Comparison of ENCODE assay signal across 16 mouse cellular contexts in the genomic region with DNA sequence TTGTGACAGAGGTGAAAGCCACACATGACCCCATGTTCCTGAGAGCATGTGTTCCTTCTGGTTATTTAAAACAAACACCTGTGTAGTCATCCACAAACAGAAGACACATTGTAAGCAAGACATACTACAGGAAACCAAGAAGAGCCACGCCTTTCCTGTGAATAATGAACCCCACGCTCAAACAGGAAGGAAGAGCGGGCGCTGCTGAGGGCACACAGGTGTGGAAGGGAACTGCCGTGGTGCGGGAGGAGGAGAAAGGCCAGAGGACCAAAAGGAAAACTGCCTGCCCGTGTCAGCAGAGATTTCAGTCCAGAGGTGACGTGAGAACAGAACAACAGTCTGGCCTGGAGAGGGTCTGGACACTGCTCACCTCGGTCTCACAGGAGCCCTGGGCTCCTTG. TPM values are rescaled to one million over a fixed set of nuclear protein-coding genes. Genes with fewer than 3 reads are reported as not detected.
A peak's percentile ranks its signal among the peaks of the same experiment; 100 is the strongest.
DNase-seq lines count a peak whose midpoint lies in the region; ATAC-seq and TF ChIP-seq lines count a peak whose summit lies in the region.
"Had no signal": no experiment of that assay in that cellular context is flagged by ENCODE, and none has a peak within 500 bp of the region (broad histone marks: within the 10 kb centered on the region; RNA-seq: fewer than 3 reads in every experiment).

No protein-coding gene starts in this region.

- ATAC-seq in heart, embryonic 16.5 days (replicated peaks; ENCODE audit: extremely low read depth, insufficient read depth, low FRiP score): 0 out of 2 replicates have a peak, but pooled peaks have one; percentile 64
- ATAC-seq in megakaryocyte, adult 5-6 weeks (ENCODE audit: poor library complexity, severe bottlenecking): peak; percentile 92
- no peak for ATAC-seq in forebrain, embryonic 13.5 days
- no peak for ATAC-seq in hindbrain, embryonic 11.5 days (ENCODE audit: low FRiP score)
- ATAC-seq: intestine, postnatal 0 days had no signal

- WGBS in heart, embryonic 16.5 days: 75% methylated on average over 9 of the region's 9 CpGs
- WGBS in thymus, adult 2 months: 7% methylated on average over 9 of the region's 9 CpGs
- 88% methylated on average over 9 of the region's 9 CpGs for WGBS in forebrain, embryonic 13.5 days
- WGBS in hindbrain, embryonic 11.5 days: 91% methylated on average over 9 of the region's 9 CpGs

- peaks cover 11% of the 10 kb centered on the region for H3K36me3 ChIP-seq in heart, embryonic 16.5 days (ENCODE audit: control insufficient read depth, insufficient read depth)
- no peaks in the 10 kb centered on the region; the same call in 1 of the 2 replicates for H3K36me3 ChIP-seq in thymus, adult 2 months (ENCODE audit: control insufficient read depth, insufficient read depth, low read length)
- H3K36me3 ChIP-seq in forebrain, embryonic 13.5 days (ENCODE audit: poor library complexity, severe bottlenecking): peaks cover 77% of the 10 kb centered on the region
- no peaks in the 10 kb centered on the region; the same call in 1 of the 2 replicates for H3K36me3 ChIP-seq in hindbrain, embryonic 11.5 days (ENCODE audit: control insufficient read depth, insufficient read depth, low read length)

- no peak for DNase-seq in heart, postnatal 4 days
- peak; percentile 58 to 69 for DNase-seq in CD8-positive naive resting alpha-beta T cell, adult 2 months (ENCODE audit: low read depth in 2 of 2, low spot score in 2 of 2)
- peak; percentile 78 for DNase-seq in thymus, adult 2 months
- DNase-seq in hindbrain, embryonic 11.5 days (ENCODE audit: low spot score): no peak
- no peak for DNase-seq in left cerebral cortex, adult 9 months (ENCODE audit: low spot score in 2 of 2)
- DNase-seq: cerebellum, adult 9-11 months; gastrocnemius, postnatal 36 days; heart, postnatal 10 days had no signal

- no peaks in the 10 kb centered on the region for H3K4me1 ChIP-seq in heart, embryonic 16.5 days (ENCODE audit: control insufficient read depth, insufficient read depth, low read length)
- peaks cover 48% of the 10 kb centered on the region for H3K4me1 ChIP-seq in thymus, adult 2 months (replicated peaks; ENCODE audit: control insufficient read depth, insufficient read depth, low read length)
- H3K4me1 ChIP-seq in forebrain, embryonic 13.5 days: no peaks in the 10 kb centered on the region
- H3K4me1 ChIP-seq in hindbrain, embryonic 11.5 days (replicated peaks; ENCODE audit: control insufficient read depth, insufficient read depth, low read length): no peaks in the 10 kb centered on the region
- H3K4me1 ChIP-seq: midbrain, embryonic 12.5 days; neural tube, embryonic 13.5 days had no signal

- TF ChIP-seq POLR2A in thymus, adult 2 months (IDR thresholded peaks at IDR 0.05; ENCODE audit: control insufficient read depth, extremely low read depth, insufficient read depth, low read length, poor library complexity): peak; percentile 60; the same call in 1 of the 2 replicates

- 0 out of 2 replicates have a peak, but pooled peaks have one; percentile 48 for TF ChIP-seq CTCF in thymus, adult 2 months (IDR thresholded peaks at IDR 0.05; ENCODE audit: borderline replicate concordance, control insufficient read depth, extremely low read depth, insufficient read depth, low read length, poor library complexity)

- no peak overlapping the region for H3K9ac ChIP-seq in heart, embryonic 16.5 days (ENCODE audit: low read length)
- no peak overlapping the region for H3K9ac ChIP-seq in forebrain, embryonic 13.5 days
- no peak overlapping the region for H3K9ac ChIP-seq in hindbrain, embryonic 11.5 days (ENCODE audit: low read depth, low read length)
- H3K9ac ChIP-seq: liver, embryonic 14.5 days; midbrain, embryonic 12.5 days; neural tube, embryonic 13.5 days had no signal

- H3K27ac ChIP-seq in heart, embryonic 16.5 days (ENCODE audit: low read length): no peak overlapping the region
- H3K27ac ChIP-seq in thymus, adult 2 months (ENCODE audit: control insufficient read depth, insufficient read depth, low read length): peak overlapping the region; percentile 100
- H3K27ac ChIP-seq in forebrain, embryonic 13.5 days: no peak overlapping the region
- no peak overlapping the region for H3K27ac ChIP-seq in hindbrain, embryonic 11.5 days (ENCODE audit: low read depth, low read length)
- H3K27ac ChIP-seq: liver, embryonic 14.5 days; midbrain, embryonic 12.5 days; neural tube, embryonic 13.5 days; stomach, postnatal 0 days had no signal

- H3K4me3 ChIP-seq in heart, embryonic 16.5 days (ENCODE audit: low read length): no peak overlapping the region
- H3K4me3 ChIP-seq in thymus, adult 2 months (ENCODE audit: control insufficient read depth, insufficient read depth, low read length): no peak overlapping the region
- no peak overlapping the region for H3K4me3 ChIP-seq in forebrain, embryonic 13.5 days
- no peak overlapping the region for H3K4me3 ChIP-seq in hindbrain, embryonic 11.5 days (ENCODE audit: low read depth, low read length)
- H3K4me3 ChIP-seq: midbrain, embryonic 12.5 days; neural tube, embryonic 13.5 days had no signal

- no peaks in the 10 kb centered on the region for H3K9me3 ChIP-seq in heart, embryonic 16.5 days (replicated peaks; ENCODE audit: control insufficient read depth, low read length)
- no peaks in the 10 kb centered on the region for H3K9me3 ChIP-seq in forebrain, embryonic 13.5 days (replicated peaks)
- H3K9me3 ChIP-seq in hindbrain, embryonic 11.5 days (ENCODE audit: control insufficient read depth, low read length): no peaks in the 10 kb centered on the region
- H3K9me3 ChIP-seq: midbrain, embryonic 12.5 days; neural tube, embryonic 13.5 days had no signal

- no peak overlapping the region for H3K4me2 ChIP-seq in heart, embryonic 16.5 days (ENCODE audit: low read depth, low read length)
- no peak overlapping the region for H3K4me2 ChIP-seq in forebrain, embryonic 13.5 days
- H3K4me2 ChIP-seq in hindbrain, embryonic 11.5 days (replicated peaks; ENCODE audit: low read depth, low read length): no peak overlapping the region
- H3K4me2 ChIP-seq: midbrain, embryonic 12.5 days; neural tube, embryonic 13.5 days had no signal

- H3K27me3 ChIP-seq in heart, embryonic 16.5 days (ENCODE audit: control insufficient read depth, insufficient read depth, low read length): no peaks in the 10 kb centered on the region
- H3K27me3 ChIP-seq in thymus, adult 2 months (ENCODE audit: control insufficient read depth, insufficient read depth, low read length): no peaks in the 10 kb centered on the region
- H3K27me3 ChIP-seq in forebrain, embryonic 13.5 days: no peaks in the 10 kb centered on the region
- no peaks in the 10 kb centered on the region for H3K27me3 ChIP-seq in hindbrain, embryonic 11.5 days (ENCODE audit: control insufficient read depth, insufficient read depth, low read length)
- H3K27me3 ChIP-seq: midbrain, embryonic 12.5 days; neural tube, embryonic 13.5 days had no signal

RNA-seq across cellular contexts. Expression of a gene that starts 20.8 kb away (rescaled TPM):
- polyA plus RNA-seq in heart, embryonic 16.5 days (2015; fragmentation: Nextera tagmentation; extraction: Ambion mirVana): 27.5 and 28.2 TPM in 2 replicates
- total RNA-seq in heart, postnatal 4 days (2021): 10 to 100 TPM; 24.0 to 25.3 TPM
- 34.0 and 47.9 TPM in 2 replicates for total RNA-seq in megakaryocyte, adult 5-6 weeks (2015)
- total RNA-seq in megakaryocyte, adult 5-6 weeks (2017): 32.7 and 36.7 TPM in 2 replicates
- 49.8 and 53.2 TPM in 2 replicates for polyA plus RNA-seq in thymus, adult 2 months (2012; rRNA removed)
- 48.4 and 54.8 TPM in 2 replicates for polyA plus RNA-seq in forebrain, embryonic 13.5 days (2015; fragmentation: Nextera tagmentation; extraction: Ambion mirVana)
- polyA plus RNA-seq in hindbrain, embryonic 11.5 days (2014; fragmentation: Nextera tagmentation; extraction: Ambion mirVana): 59.0 and 59.1 TPM in 2 replicates

RNA-seq across cellular contexts. Expression of a gene that starts 20.9 kb away (rescaled TPM):
- polyA plus RNA-seq in heart, embryonic 16.5 days (2015; fragmentation: Nextera tagmentation; extraction: Ambion mirVana): 15.8 and 16.0 TPM in 2 replicates
- total RNA-seq in heart, postnatal 4 days (2021): 10 to 100 TPM in 1 of 2 experiments, 1 to 10 TPM in 1; 9.7 to 10.8 TPM
- 4.6 and 5.3 TPM in 2 replicates for total RNA-seq in megakaryocyte, adult 5-6 weeks (2015)
- total RNA-seq in megakaryocyte, adult 5-6 weeks (2017): 0.92 and 1.5 TPM in 2 replicates
- 53.5 and 56.7 TPM in 2 replicates for polyA plus RNA-seq in thymus, adult 2 months (2012; rRNA removed)
- polyA plus RNA-seq in forebrain, embryonic 13.5 days (2015; fragmentation: Nextera tagmentation; extraction: Ambion mirVana): 29.9 and 36.0 TPM in 2 replicates
- 32.2 and 34.0 TPM in 2 replicates for polyA plus RNA-seq in hindbrain, embryonic 11.5 days (2014; fragmentation: Nextera tagmentation; extraction: Ambion mirVana)

RNA-seq across cellular contexts. Expression of a gene that starts 37.9 kb away (rescaled TPM):
- 39.3 and 47.7 TPM in 2 replicates for polyA plus RNA-seq in heart, embryonic 16.5 days (2015; fragmentation: Nextera tagmentation; extraction: Ambion mirVana)
- 100 to 1,000 TPM; 173 to 189 TPM for total RNA-seq in heart, postnatal 4 days (2021)
- 6.2 and 7.5 TPM in 2 replicates for total RNA-seq in megakaryocyte, adult 5-6 weeks (2015)
- 1.6 and 2.1 TPM in 2 replicates for total RNA-seq in megakaryocyte, adult 5-6 weeks (2017)
- polyA plus RNA-seq in thymus, adult 2 months (2012; rRNA removed): 17.3 and 18.1 TPM in 2 replicates
- polyA plus RNA-seq in forebrain, embryonic 13.5 days (2015; fragmentation: Nextera tagmentation; extraction: Ambion mirVana): 18.0 and 19.2 TPM in 2 replicates
- 19.6 and 22.6 TPM in 2 replicates for polyA plus RNA-seq in hindbrain, embryonic 11.5 days (2014; fragmentation: Nextera tagmentation; extraction: Ambion mirVana)

RNA-seq across cellular contexts. Expression of a gene that starts 50.6 kb away (rescaled TPM):
- 1.6 and 1.9 TPM in 2 replicates for polyA plus RNA-seq in heart, embryonic 16.5 days (2015; fragmentation: Nextera tagmentation; extraction: Ambion mirVana)
- total RNA-seq in heart, postnatal 4 days (2021): 1 to 10 TPM; 1.0 to 1.7 TPM
- 0.98 and 1.3 TPM in 2 replicates for total RNA-seq in megakaryocyte, adult 5-6 weeks (2015)
- 0.33 TPM in 1 of 2 replicates, not detected in the other for total RNA-seq in megakaryocyte, adult 5-6 weeks (2017)
- 14.2 and 15.5 TPM in 2 replicates for polyA plus RNA-seq in thymus, adult 2 months (2012; rRNA removed)
- 0.34 and 0.36 TPM in 2 replicates for polyA plus RNA-seq in forebrain, embryonic 13.5 days (2015; fragmentation: Nextera tagmentation; extraction: Ambion mirVana)
- 3.9 and 4.3 TPM in 2 replicates for polyA plus RNA-seq in hindbrain, embryonic 11.5 days (2014; fragmentation: Nextera tagmentation; extraction: Ambion mirVana)

Comparison
In these comparisons a context has a peak if more than half of its experiments do, and no peak if none do; other contexts are left out.
1. ATAC-seq: peak in heart, embryonic 16.5 days (single experiment) and megakaryocyte, adult 5-6 weeks (single experiment); none in forebrain, embryonic 13.5 days (single experiment) and hindbrain, embryonic 11.5 days (single experiment).
2. DNase-seq: peak in CD8-positive naive resting alpha-beta T cell, adult 2 months (2 of 2) and thymus, adult 2 months (single experiment); none in heart, postnatal 4 days (single experiment), hindbrain, embryonic 11.5 days (single experiment) and left cerebral cortex, adult 9 months (0 of 2).